Mouse (Mus musculus): Measurements from ENCODE around the gene Gm20605.

- TF ChIP-seq POLR2AphosphoS5 (IDR thresholded peaks at IDR 0.05; ENCODE audit: insufficient replicate concordance, low read depth, low read length) (no peak), CTCF (IDR thresholded peaks at IDR 0.05; ENCODE audit: low read depth, low read length) (no peak)
Observed at GRCm38 (mm10) chr5:137649251-137649650, 20.3 kb downstream of the Gm20605 start.

Data from G1E (cell line).